Mouse (Mus musculus): ENCODE data around the gene Gm5640. TPM values are rescaled to one million over a fixed set of nuclear protein-coding genes. Genes with fewer than 3 reads are reported as not detected.
"Not testable (repeated sequence)": the region's sequence is repeated elsewhere in the genome, so short reads cannot be mapped to it uniquely, and the experiment has no call there.

The Gm5640 gene
- not detected in 2 replicates for polyA plus RNA-seq (2012)

DNA sequence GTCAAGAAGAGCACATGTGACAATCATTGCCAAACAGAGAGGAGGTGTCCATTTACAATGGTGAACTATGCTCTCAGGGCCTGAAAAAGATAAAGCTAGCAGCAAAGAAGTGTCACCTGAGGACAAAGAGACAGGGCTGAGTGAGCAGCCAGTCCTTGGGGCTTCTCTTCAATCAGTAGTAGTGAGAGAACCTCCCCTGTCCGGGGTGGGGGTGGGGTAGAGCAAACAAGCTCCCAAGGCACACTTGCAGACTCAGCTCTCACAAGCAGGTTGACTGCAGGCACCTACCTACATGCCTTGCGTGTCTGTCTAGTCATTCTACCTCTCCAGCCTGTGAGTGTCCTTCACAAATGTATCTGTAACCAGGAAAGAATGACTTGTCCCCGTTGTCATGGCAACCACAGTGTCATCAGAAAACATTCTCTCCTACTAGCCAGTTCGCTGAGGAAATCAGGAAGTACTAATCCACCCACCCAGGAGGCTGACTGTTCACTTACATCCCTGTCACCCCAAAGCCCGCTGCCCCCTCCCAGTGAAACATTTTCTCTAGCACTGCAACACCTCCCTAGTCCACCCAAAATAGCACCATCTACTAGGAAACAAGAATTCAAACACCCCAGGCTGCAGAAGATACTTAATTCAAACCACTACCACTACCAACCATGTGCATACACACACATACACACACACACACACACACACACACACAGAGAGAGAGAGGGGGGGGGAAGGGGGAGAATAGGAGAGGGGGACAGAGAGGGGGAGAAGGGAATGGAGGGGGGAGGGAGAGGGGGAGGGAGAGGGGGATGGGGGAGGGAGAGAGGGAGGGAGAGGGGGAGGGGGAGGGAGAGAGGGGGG lies at the start of gene Gm5640:
Gm5640 (minus strand) TSS at position 170 of the 858 bp plus-strand sequence.
- not testable (repeated sequence) for H3K27me3 ChIP-seq (ENCODE audit: control insufficient read depth); H3K4me1 ChIP-seq (ENCODE audit: control insufficient read depth); H3K4me3 ChIP-seq (replicated peaks); H3K36me3 ChIP-seq (ENCODE audit: control insufficient read depth); H3K9me3 ChIP-seq (ENCODE audit: control insufficient read depth, low read length)

DNA sequence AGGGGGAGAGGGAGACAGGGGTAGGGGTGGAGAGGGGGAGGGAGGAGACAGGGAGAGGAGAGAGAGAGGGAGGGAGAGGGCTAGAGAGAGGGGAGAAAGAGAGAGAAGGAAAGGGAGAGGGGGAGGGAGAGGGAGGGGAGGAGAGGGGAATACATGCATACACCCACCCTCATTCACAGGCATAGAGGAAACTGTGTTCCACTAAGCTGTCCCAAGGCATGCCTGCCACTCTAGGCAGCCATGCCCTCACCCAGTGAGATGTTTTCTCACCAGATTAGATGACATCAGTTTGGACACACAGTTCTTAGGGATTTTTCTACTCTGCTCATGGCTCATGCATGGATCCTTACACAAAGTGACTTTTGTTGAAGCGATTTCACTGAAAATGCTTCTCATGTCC lies 958 bp upstream of the Gm5640 start:
- H3K4me1 ChIP-seq (ENCODE audit: control insufficient read depth); H3K4me3 ChIP-seq (replicated peaks); H3K36me3 ChIP-seq (ENCODE audit: control insufficient read depth); H3K27me3 ChIP-seq (ENCODE audit: control insufficient read depth); H3K9me3 ChIP-seq (ENCODE audit: control insufficient read depth, low read length): not testable (repeated sequence)

DNA sequence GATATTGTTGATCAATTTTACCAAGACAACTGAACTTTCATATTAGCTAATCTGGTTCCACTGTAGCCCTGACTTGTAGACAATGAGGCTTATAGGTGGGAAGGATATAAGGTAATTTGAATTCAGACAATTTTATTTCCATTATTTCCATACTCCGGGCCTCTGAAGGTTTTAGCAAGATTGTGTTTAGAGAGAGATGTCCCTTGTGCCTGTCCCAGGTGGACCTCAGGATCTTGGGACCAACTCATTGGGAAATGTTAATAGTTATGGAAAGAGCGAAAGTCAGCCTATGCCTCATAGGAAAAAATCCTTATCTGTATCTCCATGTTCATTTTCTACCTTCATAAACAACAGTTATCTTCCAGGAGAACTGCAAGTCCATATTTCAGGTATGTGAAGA lies 53.1 kb downstream of the Gm5640 start, which contains the start of gene Olfr1325:
Olfr1325 (plus strand) TSS at position 301 of the 400 bp plus-strand sequence.
- no peaks in the 10 kb centered on the region for H3K36me3 ChIP-seq (ENCODE audit: control insufficient read depth)
- no peak for TF ChIP-seq TAL1 (IDR thresholded peaks at IDR 0.05; ENCODE audit: low read length)
- no peak for TF ChIP-seq GATA1 (IDR thresholded peaks at IDR 0.05; ENCODE audit: low read length)
- no peaks in the 10 kb centered on the region for H3K27me3 ChIP-seq (ENCODE audit: control insufficient read depth)
- H3K4me1 ChIP-seq (ENCODE audit: control insufficient read depth), result no peaks in the 10 kb centered on the region
- H3K9me3 ChIP-seq (ENCODE audit: control insufficient read depth, low read length), result no peaks in the 10 kb centered on the region
- H3K4me3 ChIP-seq (replicated peaks), result no peak within 1 kb of the TSS

Other genes with a start within 250 kb of the Gm5640 start
- 2.0 and 2.2 TPM in 2 replicates for gene G6pdx, start 216.4 kb downstream of the Gm5640 start, polyA plus RNA-seq (2012)
- not detected in 2 replicates for gene Gm6880, start 164.2 kb downstream of the Gm5640 start, polyA plus RNA-seq (2012)
- gene Olfr1326-ps1, start 70.7 kb downstream of the Gm5640 start, polyA plus RNA-seq (2012), result not detected in 2 replicates
- gene Olfr1325, start 53.0 kb downstream of the Gm5640 start, polyA plus RNA-seq (2012), result not detected in 2 replicates
- gene Gm6890, start 95.3 kb upstream of the Gm5640 start, polyA plus RNA-seq (2012), result not detected in 2 replicates
- gene Gm5936, start 191.6 kb upstream of the Gm5640 start, polyA plus RNA-seq (2012), result not detected in 2 replicates